Mouse (Mus musculus): ENCODE results near the gene Senp5. TPM values are rescaled to one million over a fixed set of nuclear protein-coding genes. Genes with fewer than 3 reads are reported as not detected.
A peak's percentile ranks its signal among the peaks of the same experiment; 100 is the strongest.

Gene Senp5
- polyA plus RNA-seq, 1 experiment from 2014 or later, result 11.5 TPM

GRCm38 (mm10) chr16:31993946-31994345 is 9.1 kb downstream of the Senp5 start:
- H3K4me2 ChIP-seq (replicated peaks; ENCODE audit: low read depth, low read length), result no peak overlapping the region
- H3K9ac ChIP-seq (replicated peaks; ENCODE audit: low read depth, low read length), result no peak overlapping the region
- no peak for ATAC-seq (ENCODE audit: insufficient number of reproducible peaks, insufficient read depth, low FRiP score, low read depth)
- no peak overlapping the region for H3K4me3 ChIP-seq (ENCODE audit: low read depth, low read length)
- no peaks in the 10 kb centered on the region for H3K9me3 ChIP-seq (ENCODE audit: control insufficient read depth, low read depth, low read length)
- no peaks in the 10 kb centered on the region for H3K4me1 ChIP-seq (ENCODE audit: control insufficient read depth, insufficient read depth, low read length)
- H3K36me3 ChIP-seq (ENCODE audit: control insufficient read depth, insufficient read depth, low read length), result peaks cover 14% of the 10 kb centered on the region; the same call in 1 of the 2 replicates
- H3K27ac ChIP-seq (ENCODE audit: low read length), result no peak overlapping the region
- no peaks in the 10 kb centered on the region for H3K27me3 ChIP-seq (ENCODE audit: control insufficient read depth, insufficient read depth, low read length)

DNA sequence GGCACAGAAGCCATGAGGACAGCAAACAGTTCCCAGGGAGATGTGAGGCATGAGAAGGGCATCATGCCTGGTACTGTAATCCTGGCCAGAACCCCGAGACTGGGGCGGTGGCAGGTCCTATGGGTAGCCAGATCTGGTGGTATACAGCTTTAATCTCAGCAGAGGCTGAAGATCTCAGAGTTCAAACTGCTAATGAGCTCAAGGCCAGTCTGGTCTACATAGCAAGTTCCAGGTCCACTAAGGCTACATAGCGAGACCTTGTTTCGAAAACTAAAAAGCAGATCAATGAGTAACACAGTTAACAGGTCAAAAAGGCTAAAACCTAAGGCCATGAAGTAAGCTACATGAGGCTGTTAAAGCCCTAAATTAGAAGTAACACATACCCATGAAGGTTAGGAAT is 9.9 kb downstream of the Senp5 start:
- Histone ChIP-seq H3K4me2 (replicated peaks; ENCODE audit: low read depth, low read length) (no peak overlapping the region), H3K9ac (replicated peaks; ENCODE audit: low read depth, low read length) (no peak overlapping the region), H3K27me3 (ENCODE audit: control insufficient read depth, insufficient read depth, low read length) (no peaks in the 10 kb centered on the region), H3K36me3 (ENCODE audit: control insufficient read depth, insufficient read depth, low read length) (peaks cover 19% of the 10 kb centered on the region; the same call in 1 of the 2 replicates), H3K27ac (ENCODE audit: low read length) (no peak overlapping the region), H3K4me1 (ENCODE audit: control insufficient read depth, insufficient read depth, low read length) (no peaks in the 10 kb centered on the region), H3K9me3 (ENCODE audit: control insufficient read depth, low read depth, low read length) (no peaks in the 10 kb centered on the region), H3K4me3 (ENCODE audit: low read depth, low read length) (no peak overlapping the region)
- WGBS, result 93% methylated on average over 4 of the region's 4 CpGs
- ATAC-seq (ENCODE audit: insufficient number of reproducible peaks, insufficient read depth, low FRiP score, low read depth), result no peak

GRCm38 (mm10) chr16:31992039-31992438 is 11.0 kb downstream of the Senp5 start:
- 42% methylated on average over 1 of the region's 1 CpGs for WGBS
- Histone ChIP-seq H3K4me3 (ENCODE audit: low read depth, low read length) (no peak overlapping the region), H3K27me3 (ENCODE audit: control insufficient read depth, insufficient read depth, low read length) (no peaks in the 10 kb centered on the region), H3K27ac (ENCODE audit: low read length) (no peak overlapping the region), H3K9ac (replicated peaks; ENCODE audit: low read depth, low read length) (no peak overlapping the region), H3K9me3 (ENCODE audit: control insufficient read depth, low read depth, low read length) (no peaks in the 10 kb centered on the region), H3K4me2 (replicated peaks; ENCODE audit: low read depth, low read length) (no peak overlapping the region), H3K4me1 (ENCODE audit: control insufficient read depth, insufficient read depth, low read length) (no peaks in the 10 kb centered on the region), H3K36me3 (ENCODE audit: control insufficient read depth, insufficient read depth, low read length) (peaks cover 26% of the 10 kb centered on the region)
- no peak for ATAC-seq (ENCODE audit: insufficient number of reproducible peaks, insufficient read depth, low FRiP score, low read depth)

GRCm38 (mm10) chr16:31980946-31981345 is 22.1 kb downstream of the Senp5 start:
- 77% methylated on average over 5 of the region's 5 CpGs for WGBS
- no peaks in the 10 kb centered on the region for H3K9me3 ChIP-seq (ENCODE audit: control insufficient read depth, low read depth, low read length)
- no peaks in the 10 kb centered on the region for H3K27me3 ChIP-seq (ENCODE audit: control insufficient read depth, insufficient read depth, low read length)
- no peaks in the 10 kb centered on the region for H3K4me1 ChIP-seq (ENCODE audit: control insufficient read depth, insufficient read depth, low read length)
- H3K36me3 ChIP-seq (ENCODE audit: control insufficient read depth, insufficient read depth, low read length), result peaks cover 17% of the 10 kb centered on the region
- ATAC-seq (ENCODE audit: insufficient number of reproducible peaks, insufficient read depth, low FRiP score, low read depth), result no peak
- H3K9ac ChIP-seq (replicated peaks; ENCODE audit: low read depth, low read length), result no peak overlapping the region
- no peak overlapping the region for H3K4me3 ChIP-seq (ENCODE audit: low read depth, low read length)
- no peak overlapping the region for H3K27ac ChIP-seq (ENCODE audit: low read length)
- H3K4me2 ChIP-seq (replicated peaks; ENCODE audit: low read depth, low read length), result no peak overlapping the region

DNA sequence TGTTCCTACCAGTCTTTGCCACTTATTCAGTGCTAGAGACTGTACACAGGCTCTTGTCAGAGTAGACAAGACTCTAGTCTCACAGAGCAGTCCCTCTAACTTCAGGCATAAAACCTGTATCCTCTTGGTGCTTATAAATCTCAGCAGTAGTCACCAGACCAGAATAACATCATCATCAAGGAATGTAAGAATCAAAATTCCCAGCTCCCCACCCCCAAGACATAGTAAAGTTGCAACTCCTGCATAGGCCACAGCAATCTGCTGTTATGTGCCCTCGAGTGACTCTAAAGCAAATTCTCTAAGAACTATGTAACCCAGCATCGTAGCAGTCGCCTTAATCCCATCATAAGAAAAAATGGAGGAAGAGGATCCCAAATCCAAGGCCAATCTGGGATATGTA is 23.6 kb downstream of the Senp5 start:
- peaks cover 21% of the 10 kb centered on the region for H3K36me3 ChIP-seq (ENCODE audit: control insufficient read depth, insufficient read depth, low read length)
- no peak overlapping the region for H3K4me3 ChIP-seq (ENCODE audit: low read depth, low read length)
- 96% methylated on average over 3 of the region's 3 CpGs for WGBS
- no peak overlapping the region for H3K27ac ChIP-seq (ENCODE audit: low read length)
- H3K9me3 ChIP-seq (ENCODE audit: control insufficient read depth, low read depth, low read length), result no peaks in the 10 kb centered on the region
- no peak overlapping the region for H3K9ac ChIP-seq (replicated peaks; ENCODE audit: low read depth, low read length)
- no peak overlapping the region for H3K4me2 ChIP-seq (replicated peaks; ENCODE audit: low read depth, low read length)
- no peak for ATAC-seq (ENCODE audit: insufficient number of reproducible peaks, insufficient read depth, low FRiP score, low read depth)
- no peaks in the 10 kb centered on the region for H3K4me1 ChIP-seq (ENCODE audit: control insufficient read depth, insufficient read depth, low read length)
- H3K27me3 ChIP-seq (ENCODE audit: control insufficient read depth, insufficient read depth, low read length), result no peaks in the 10 kb centered on the region

DNA sequence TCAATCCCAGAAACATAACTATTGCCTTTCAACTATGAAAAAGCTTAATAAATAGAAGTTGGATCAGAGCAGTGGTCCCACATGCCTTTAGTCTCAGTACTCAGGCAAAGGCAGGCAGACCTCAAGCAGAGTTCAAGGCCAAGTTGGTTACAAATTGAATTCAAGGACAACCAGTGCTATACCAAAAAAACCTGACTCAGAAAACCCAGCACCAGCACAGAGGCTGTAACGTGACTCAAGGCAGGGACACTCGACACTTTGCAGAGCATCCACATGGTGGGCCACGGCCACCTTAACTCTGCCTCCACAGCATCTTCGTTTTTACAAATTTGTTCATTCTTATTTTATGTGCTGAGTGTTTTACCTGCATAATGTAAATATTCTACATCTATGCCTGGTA is 27.8 kb downstream of the Senp5 start:
- H3K27ac ChIP-seq (ENCODE audit: low read length), result no peak overlapping the region
- no peaks in the 10 kb centered on the region for H3K9me3 ChIP-seq (ENCODE audit: control insufficient read depth, low read depth, low read length)
- H3K4me1 ChIP-seq (ENCODE audit: control insufficient read depth, insufficient read depth, low read length), result no peaks in the 10 kb centered on the region
- no peak overlapping the region for H3K4me3 ChIP-seq (ENCODE audit: low read depth, low read length)
- H3K27me3 ChIP-seq (ENCODE audit: control insufficient read depth, insufficient read depth, low read length), result no peaks in the 10 kb centered on the region
- H3K9ac ChIP-seq (replicated peaks; ENCODE audit: low read depth, low read length), result no peak overlapping the region
- WGBS, result 89% methylated on average over 4 of the region's 4 CpGs
- no peak for ATAC-seq (ENCODE audit: insufficient number of reproducible peaks, insufficient read depth, low FRiP score, low read depth)
- H3K4me2 ChIP-seq (replicated peaks; ENCODE audit: low read depth, low read length), result no peak overlapping the region
- peaks cover 28% of the 10 kb centered on the region; the same call in 1 of the 2 replicates for H3K36me3 ChIP-seq (ENCODE audit: control insufficient read depth, insufficient read depth, low read length)

- Histone ChIP-seq H3K4me3 (ENCODE audit: low read depth, low read length) (no peak overlapping the region), H3K4me2 (replicated peaks; ENCODE audit: low read depth, low read length) (no peak overlapping the region), H3K27ac (ENCODE audit: low read length) (no peak overlapping the region), H3K9me3 (ENCODE audit: control insufficient read depth, low read depth, low read length) (no peaks in the 10 kb centered on the region), H3K36me3 (ENCODE audit: control insufficient read depth, insufficient read depth, low read length) (peaks cover 42% of the 10 kb centered on the region), H3K9ac (replicated peaks; ENCODE audit: low read depth, low read length) (no peak overlapping the region), H3K4me1 (ENCODE audit: control insufficient read depth, insufficient read depth, low read length) (no peaks in the 10 kb centered on the region), H3K27me3 (ENCODE audit: control insufficient read depth, insufficient read depth, low read length) (no peaks in the 10 kb centered on the region)
- WGBS, result 91% methylated on average over 7 of the region's 7 CpGs
- ATAC-seq (ENCODE audit: insufficient number of reproducible peaks, insufficient read depth, low FRiP score, low read depth), result no peak
These were observed 39.9 kb downstream of the Senp5 start for GRCm38 (mm10) chr16:31963224-31963623.

DNA sequence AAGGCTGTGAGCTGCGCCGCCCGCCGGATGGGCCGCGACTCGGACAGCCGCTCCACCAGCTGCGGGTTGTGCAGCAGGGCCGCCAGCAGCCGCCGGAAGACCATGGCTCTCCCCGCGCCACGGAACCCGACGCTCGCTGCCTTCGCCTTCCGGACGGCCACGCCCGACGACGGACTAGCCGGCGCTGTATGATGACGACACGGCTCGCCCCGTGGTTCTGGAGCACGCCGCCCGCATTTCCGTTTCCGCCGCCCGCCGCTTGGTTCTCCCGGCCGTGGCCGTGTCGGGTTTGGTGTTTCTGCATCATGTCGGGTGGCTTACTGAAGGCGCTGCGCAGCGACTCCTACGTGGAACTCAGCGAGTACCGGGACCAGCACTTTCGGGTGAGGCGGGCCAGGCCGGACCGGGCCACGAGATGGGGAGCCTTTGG is 54.7 kb downstream of the Senp5 start, which contains the start of the genes 0610012G03Rik and Ncbp2:
0610012G03Rik (minus strand) TSS at position 150 of the 430 bp plus-strand sequence.
Ncbp2 (plus strand) TSS at position 169 of the 430 bp plus-strand sequence.
- ATAC-seq (ENCODE audit: insufficient number of reproducible peaks, insufficient read depth, low FRiP score, low read depth), result peak; percentile 91
- Histone ChIP-seq H3K4me1 (ENCODE audit: control insufficient read depth, insufficient read depth, low read length) (peaks cover 19% of the 10 kb centered on the region), H3K27me3 (ENCODE audit: control insufficient read depth, insufficient read depth, low read length) (no peaks in the 10 kb centered on the region), H3K27ac (ENCODE audit: low read length) (peak within 1 kb of the TSS; percentile 88), H3K9me3 (ENCODE audit: control insufficient read depth, low read depth, low read length) (no peaks in the 10 kb centered on the region), H3K36me3 (ENCODE audit: control insufficient read depth, insufficient read depth, low read length) (peaks cover 8% of the 10 kb centered on the region), H3K4me3 (ENCODE audit: low read depth, low read length) (peak within 1 kb of the TSS; percentile 98), H3K9ac (replicated peaks; ENCODE audit: low read depth, low read length) (peak within 1 kb of the TSS; percentile 85), H3K4me2 (replicated peaks; ENCODE audit: low read depth, low read length) (peak within 1 kb of the TSS; percentile 87)
- under 1% methylated on average over 55 of the region's 55 CpGs for WGBS

- Histone ChIP-seq H3K27me3 (ENCODE audit: control insufficient read depth, insufficient read depth, low read length) (no peaks in the 10 kb centered on the region), H3K4me3 (ENCODE audit: low read depth, low read length) (peak overlapping the region; percentile 98), H3K27ac (ENCODE audit: low read length) (peak overlapping the region; percentile 88), H3K36me3 (ENCODE audit: control insufficient read depth, insufficient read depth, low read length) (peaks cover 8% of the 10 kb centered on the region), H3K9ac (replicated peaks; ENCODE audit: low read depth, low read length) (peak overlapping the region; percentile 85), H3K4me1 (ENCODE audit: control insufficient read depth, insufficient read depth, low read length) (peaks cover 19% of the 10 kb centered on the region), H3K9me3 (ENCODE audit: control insufficient read depth, low read depth, low read length) (no peaks in the 10 kb centered on the region), H3K4me2 (replicated peaks; ENCODE audit: low read depth, low read length) (peak overlapping the region; percentile 69)
- WGBS, result under 1% methylated on average over 38 of the region's 38 CpGs
- ATAC-seq (ENCODE audit: insufficient number of reproducible peaks, insufficient read depth, low FRiP score, low read depth), result peak; percentile 63; the same call in 1 of the 2 replicates
These were observed 55.2 kb downstream of the Senp5 start for GRCm38 (mm10) chr16:31947901-31948316.

Measured in stomach, embryonic 14.5 days (tissue).